28 mouse cellular contexts compared by ENCODE assay signal in genomic region chr7:141052016-141052415, GRCm38 (mm10). TPM values are rescaled to one million over a fixed set of nuclear protein-coding genes. Genes with fewer than 3 reads are reported as not detected.
DNase-seq lines count a peak whose midpoint lies in the region; ATAC-seq and TF ChIP-seq lines count a peak whose summit lies in the region.
"Had no signal": no experiment of that assay in that cellular context is flagged by ENCODE, and none has a peak within 500 bp of the region (broad histone marks: within the 10 kb centered on the region; RNA-seq: fewer than 3 reads in every experiment).

No protein-coding gene starts in this region.

- H3K27ac ChIP-seq in kidney, adult 2 months (ENCODE audit: insufficient read depth, low read depth, low read length) = peak overlapping the region; percentile 74
- 0 out of 2 replicates have a peak overlapping the region, but pooled peaks have one; percentile 30 for H3K27ac ChIP-seq in liver, embryonic 15.5 days (replicated peaks)
- H3K27ac ChIP-seq in liver, embryonic 11.5 days (ENCODE audit: low read depth, low read length) = no peak overlapping the region
- no peak overlapping the region for H3K27ac ChIP-seq in ES-Bruce4 (ENCODE audit: insufficient read depth, low read length)
- H3K27ac ChIP-seq: forebrain, embryonic 10.5 days; forebrain, embryonic 13.5 days; heart, adult 2 months; heart, embryonic 10.5 days; heart, embryonic 13.5 days; hindbrain, embryonic 14.5 days had no signal

- no peak for TF ChIP-seq CTCF in kidney, adult 2 months (conservative IDR thresholded peaks at IDR 0.05; ENCODE audit: insufficient read depth, insufficient read length, low read depth, low read length)
- TF ChIP-seq CTCF in ES-Bruce4 (IDR thresholded peaks at IDR 0.05; ENCODE audit: low read depth, low read length) = no peak

- no peak overlapping the region for H3K4me3 ChIP-seq in kidney, adult 2 months (ENCODE audit: insufficient read depth, low read depth, low read length)
- H3K4me3 ChIP-seq in liver, embryonic 15.5 days (replicated peaks) = no peak overlapping the region
- no peak overlapping the region for H3K4me3 ChIP-seq in liver, embryonic 11.5 days (ENCODE audit: low read depth, low read length)
- H3K4me3 ChIP-seq in ES-Bruce4 (ENCODE audit: low read depth, low read length) = peak overlapping the region; percentile 64
- H3K4me3 ChIP-seq: forebrain, embryonic 10.5 days; forebrain, embryonic 13.5 days; heart, adult 2 months; heart, embryonic 10.5 days; heart, embryonic 13.5 days had no signal

- no peak for ATAC-seq in liver, embryonic 15.5 days (ENCODE audit: insufficient read depth)
- no peak for ATAC-seq in liver, embryonic 11.5 days (replicated peaks; ENCODE audit: low FRiP score)
- ATAC-seq: activated CD4-positive, CD25-positive, alpha-beta regulatory T cell, adult 4 months; forebrain, embryonic 13.5 days; forebrain, embryonic 16.5 days had no signal

- 68% methylated on average over 4 of the region's 4 CpGs for WGBS in kidney, adult 2 months
- WGBS in liver, embryonic 15.5 days (ENCODE audit: insufficient replicate concordance) = 69% methylated on average over 4 of the region's 4 CpGs
- WGBS in liver, embryonic 11.5 days = 92% methylated on average over 4 of the region's 4 CpGs

- H3K9ac ChIP-seq in liver, embryonic 15.5 days = no peak overlapping the region
- H3K9ac ChIP-seq in liver, embryonic 11.5 days (ENCODE audit: low read depth, low read length) = no peak overlapping the region
- H3K9ac ChIP-seq in ES-Bruce4 (ENCODE audit: low read depth, poor library complexity, severe bottlenecking) = no peak overlapping the region
- H3K9ac ChIP-seq: forebrain, embryonic 13.5 days; heart, embryonic 13.5 days; hindbrain, embryonic 14.5 days had no signal

- H3K36me3 ChIP-seq in kidney, adult 2 months (ENCODE audit: control insufficient read depth, insufficient read depth, low read length) = no peaks in the 10 kb centered on the region
- H3K36me3 ChIP-seq in liver, embryonic 15.5 days (replicated peaks) = no peaks in the 10 kb centered on the region
- no peaks in the 10 kb centered on the region for H3K36me3 ChIP-seq in liver, embryonic 11.5 days (ENCODE audit: control insufficient read depth, insufficient read depth, low read length)
- H3K36me3 ChIP-seq in ES-Bruce4 (ENCODE audit: control insufficient read depth, insufficient read depth, low read length, poor library complexity, severe bottlenecking) = no peaks in the 10 kb centered on the region
- H3K36me3 ChIP-seq: heart, embryonic 10.5 days; heart, embryonic 13.5 days had no signal

- no peaks in the 10 kb centered on the region for H3K27me3 ChIP-seq in kidney, adult 2 months (replicated peaks; ENCODE audit: control insufficient read depth, insufficient read depth, low read length)
- H3K27me3 ChIP-seq in liver, embryonic 15.5 days = peaks cover 10% of the 10 kb centered on the region; the same call in 1 of the 2 replicates
- H3K27me3 ChIP-seq in liver, embryonic 11.5 days (replicated peaks; ENCODE audit: control insufficient read depth, insufficient read depth, low read length) = peaks cover 4% of the 10 kb centered on the region; the same call in 1 of the 2 replicates
- no peaks in the 10 kb centered on the region for H3K27me3 ChIP-seq in ES-Bruce4 (ENCODE audit: control insufficient read depth, insufficient read depth, low read length, poor library complexity, severe bottlenecking)
- H3K27me3 ChIP-seq: forebrain, embryonic 13.5 days had no signal

- no peak for TF ChIP-seq EP300 in ES-Bruce4 (IDR thresholded peaks at IDR 0.05; ENCODE audit: insufficient read depth, low read depth, low read length)

- H3K4me2 ChIP-seq in liver, embryonic 15.5 days = no peak overlapping the region; the same call in 1 of the 2 replicates
- no peak overlapping the region for H3K4me2 ChIP-seq in liver, embryonic 11.5 days
- H3K4me2 ChIP-seq: forebrain, embryonic 13.5 days; heart, embryonic 13.5 days; hindbrain, embryonic 14.5 days had no signal

- no peaks in the 10 kb centered on the region for H3K9me3 ChIP-seq in liver, embryonic 15.5 days (replicated peaks)
- H3K9me3 ChIP-seq in liver, embryonic 11.5 days (ENCODE audit: control insufficient read depth, low read length) = no peaks in the 10 kb centered on the region
- no peaks in the 10 kb centered on the region for H3K9me3 ChIP-seq in ES-Bruce4 (replicated peaks; ENCODE audit: control insufficient read depth, insufficient read depth, low read length, poor library complexity, severe bottlenecking)
- H3K9me3 ChIP-seq: forebrain, embryonic 13.5 days; heart, embryonic 10.5 days had no signal

- peak; percentile 54 for DNase-seq in kidney, adult 2 months
- DNase-seq in kidney, postnatal 4 days = no peak
- no peak for DNase-seq in liver, embryonic 11.5 days (ENCODE audit: low spot score)
- no peak for DNase-seq in urinary bladder, postnatal 10 days (ENCODE audit: low spot score)
- no peak for DNase-seq in layer of hippocampus, adult 9-10 months (ENCODE audit: low spot score)
- DNase-seq: adrenal gland, postnatal 10 days; B cell, adult 2 months; cerebellum, adult 18-20 months; cerebellum, adult 9-10 months; cerebellum, postnatal 14 days; gastrocnemius, postnatal 10 days; gastrocnemius, postnatal 36 days; heart, adult 2 months; heart, postnatal 14 days; heart, postnatal 4 days had no signal

- no peak for TF ChIP-seq POLR2A in kidney, adult 2 months (IDR thresholded peaks at IDR 0.05; ENCODE audit: low read depth, low read length)
- no peak for TF ChIP-seq POLR2A in ES-Bruce4 (IDR thresholded peaks at IDR 0.05; ENCODE audit: insufficient read depth, low read length)

- H3K4me1 ChIP-seq in kidney, adult 2 months (ENCODE audit: control insufficient read depth, insufficient read depth, low read length) = peaks cover 3% of the 10 kb centered on the region; the same call in 1 of the 2 replicates
- H3K4me1 ChIP-seq in liver, embryonic 15.5 days (replicated peaks) = peaks cover 29% of the 10 kb centered on the region
- peaks cover 14% of the 10 kb centered on the region for H3K4me1 ChIP-seq in liver, embryonic 11.5 days (replicated peaks; ENCODE audit: control insufficient read depth, insufficient read depth, low read length)
- peaks cover 5% of the 10 kb centered on the region for H3K4me1 ChIP-seq in ES-Bruce4 (ENCODE audit: control insufficient read depth, insufficient read depth, low read length)

RNA-seq across cellular contexts. Expression of gene B4galnt4, which starts 8.9 kb away (rescaled TPM):
- 0.16 and 0.44 TPM in 2 replicates for polyA plus RNA-seq in kidney, adult 2 months (2012; rRNA removed)
- polyA plus RNA-seq in liver, embryonic 15.5 days (2015; fragmentation: Nextera tagmentation; extraction: Ambion mirVana) = 0.45 and 0.46 TPM in 2 replicates
- 3.4 and 4.7 TPM in 2 replicates for polyA plus RNA-seq in liver, embryonic 11.5 days (2014; fragmentation: Nextera tagmentation; extraction: Ambion mirVana)
- polyA plus RNA-seq in ES-Bruce4 (2011; ENCODE audit: insufficient read depth, insufficient read length, low read depth, missing spikeins) = 18.3 and 22.2 TPM in 2 replicates

RNA-seq across cellular contexts. Expression of gene Gm17387, which starts 23.1 kb away (rescaled TPM):
- not detected in 2 replicates for polyA plus RNA-seq in kidney, adult 2 months (2012; rRNA removed)
- polyA plus RNA-seq in liver, embryonic 15.5 days (2015; fragmentation: Nextera tagmentation; extraction: Ambion mirVana) = not detected in 2 replicates
- not detected in 2 replicates for polyA plus RNA-seq in liver, embryonic 11.5 days (2014; fragmentation: Nextera tagmentation; extraction: Ambion mirVana)
- polyA plus RNA-seq in ES-Bruce4 (2011; ENCODE audit: insufficient read depth, insufficient read length, low read depth, missing spikeins) = not detected in 2 replicates
- polyA plus RNA-seq: activated CD4-positive, CD25-positive, alpha-beta regulatory T cell, adult 4 months; embryonic facial prominence, embryonic 11.5 days; embryonic facial prominence, embryonic 14.5 days; forebrain, embryonic 10.5 days; forebrain, embryonic 13.5 days; forebrain, embryonic 16.5 days; heart, adult 2 months; heart, embryonic 10.5 days; heart, embryonic 13.5 days; heart, embryonic 16.5 days; hindbrain, embryonic 11.5 days; hindbrain, embryonic 14.5 days had no signal

RNA-seq across cellular contexts. Expression of gene Pkp3, which starts 26.0 kb away (rescaled TPM):
- polyA plus RNA-seq in kidney, adult 2 months (2012; rRNA removed) = 17.0 and 19.8 TPM in 2 replicates
- 0.54 and 0.84 TPM in 2 replicates for polyA plus RNA-seq in liver, embryonic 15.5 days (2015; fragmentation: Nextera tagmentation; extraction: Ambion mirVana)
- polyA plus RNA-seq in liver, embryonic 11.5 days (2014; fragmentation: Nextera tagmentation; extraction: Ambion mirVana) = 1.9 and 2.7 TPM in 2 replicates
- 19.6 and 22.0 TPM in 2 replicates for polyA plus RNA-seq in ES-Bruce4 (2011; ENCODE audit: insufficient read depth, insufficient read length, low read depth, missing spikeins)
- polyA plus RNA-seq: forebrain, embryonic 13.5 days; forebrain, embryonic 16.5 days; hindbrain, embryonic 14.5 days had no signal

RNA-seq across cellular contexts. Expression of gene Ifitm6, which starts 34.3 kb away (rescaled TPM):
- polyA plus RNA-seq in kidney, adult 2 months (2012; rRNA removed) = 1.6 and 2.3 TPM in 2 replicates
- polyA plus RNA-seq in liver, embryonic 15.5 days (2015; fragmentation: Nextera tagmentation; extraction: Ambion mirVana) = 23.2 and 25.7 TPM in 2 replicates
- 0.90 and 0.97 TPM in 2 replicates for polyA plus RNA-seq in liver, embryonic 11.5 days (2014; fragmentation: Nextera tagmentation; extraction: Ambion mirVana)
- polyA plus RNA-seq in ES-Bruce4 (2011; ENCODE audit: insufficient read depth, insufficient read length, low read depth, missing spikeins) = not detected in 2 replicates
- polyA plus RNA-seq: embryonic facial prominence, embryonic 11.5 days; forebrain, embryonic 10.5 days; forebrain, embryonic 13.5 days; heart, embryonic 10.5 days; hindbrain, embryonic 11.5 days had no signal

RNA-seq across cellular contexts. Expression of gene Ifitm3, which starts 41.4 kb away (rescaled TPM):
- 259 and 313 TPM in 2 replicates for polyA plus RNA-seq in kidney, adult 2 months (2012; rRNA removed)
- polyA plus RNA-seq in liver, embryonic 15.5 days (2015; fragmentation: Nextera tagmentation; extraction: Ambion mirVana) = 84.9 and 98.1 TPM in 2 replicates
- polyA plus RNA-seq in liver, embryonic 11.5 days (2014; fragmentation: Nextera tagmentation; extraction: Ambion mirVana) = 45.0 and 47.5 TPM in 2 replicates
- 410 and 433 TPM in 2 replicates for polyA plus RNA-seq in ES-Bruce4 (2011; ENCODE audit: insufficient read depth, insufficient read length, low read depth, missing spikeins)

Comparison
In these comparisons a context has a peak if more than half of its experiments do, and no peak if none do; other contexts are left out.
1. H3K27ac ChIP-seq: peak in kidney, adult 2 months (single experiment) and liver, embryonic 15.5 days (single experiment); none in liver, embryonic 11.5 days (single experiment) and ES-Bruce4 (single experiment).